Comparison of ENCODE assay signal across 19 mouse cellular contexts in genomic region chr17:75857015-75857414, GRCm38 (mm10).
"Had no signal": no experiment of that assay in that cellular context is flagged by ENCODE, and none has a peak within 500 bp of the region (broad histone marks: within the 10 kb centered on the region; RNA-seq: fewer than 3 reads in every experiment).

No protein-coding gene starts in this region.

- H3K27me3 ChIP-seq: kidney, embryonic 15.5 days; limb, embryonic 12.5 days; limb, embryonic 15.5 days; midbrain, embryonic 12.5 days; midbrain, embryonic 15.5 days; neural tube, embryonic 12.5 days; neural tube, embryonic 15.5 days had no signal

- DNase-seq: kidney, adult 8-10 months; kidney, postnatal 10 days; kidney, postnatal 36 days; left cerebral cortex, postnatal 4 days; liver, postnatal 0 days; lung, embryonic 14.5 days; thymus, adult 18-20 months; thymus, postnatal 36 days had no signal

- H3K27ac ChIP-seq: kidney, embryonic 15.5 days; limb, embryonic 12.5 days; limb, embryonic 15.5 days; liver, embryonic 14.5 days; macrophage; midbrain, embryonic 12.5 days; midbrain, embryonic 15.5 days; neural tube, embryonic 12.5 days; neural tube, embryonic 15.5 days had no signal

- H3K9ac ChIP-seq: kidney, embryonic 15.5 days; limb, embryonic 12.5 days; limb, embryonic 15.5 days; liver, embryonic 14.5 days; liver, postnatal 0 days; lung, embryonic 14.5 days; midbrain, embryonic 12.5 days; midbrain, embryonic 15.5 days; neural tube, embryonic 12.5 days; neural tube, embryonic 15.5 days had no signal

- H3K9me3 ChIP-seq: kidney, embryonic 15.5 days; limb, embryonic 12.5 days; limb, embryonic 15.5 days; midbrain, embryonic 12.5 days; midbrain, embryonic 15.5 days; neural tube, embryonic 12.5 days; neural tube, embryonic 15.5 days had no signal

- H3K36me3 ChIP-seq: kidney, embryonic 15.5 days; limb, embryonic 12.5 days; limb, embryonic 15.5 days; midbrain, embryonic 12.5 days; midbrain, embryonic 15.5 days; neural tube, embryonic 12.5 days; neural tube, embryonic 15.5 days had no signal

- H3K4me1 ChIP-seq: kidney, embryonic 15.5 days; limb, embryonic 12.5 days; limb, embryonic 15.5 days; midbrain, embryonic 12.5 days; midbrain, embryonic 15.5 days; neural tube, embryonic 12.5 days; neural tube, embryonic 15.5 days had no signal

- H3K4me3 ChIP-seq: kidney, embryonic 15.5 days; limb, embryonic 12.5 days; limb, embryonic 15.5 days; midbrain, embryonic 12.5 days; midbrain, embryonic 15.5 days; neural tube, embryonic 12.5 days; neural tube, embryonic 15.5 days had no signal

- ATAC-seq: liver, postnatal 0 days; lung, postnatal 0 days; midbrain, embryonic 15.5 days had no signal

- H3K4me2 ChIP-seq: kidney, embryonic 15.5 days; limb, embryonic 12.5 days; limb, embryonic 15.5 days; liver, embryonic 11.5 days; lung, embryonic 14.5 days; midbrain, embryonic 12.5 days; midbrain, embryonic 15.5 days; neural tube, embryonic 12.5 days; neural tube, embryonic 15.5 days had no signal
